Mouse (Mus musculus) retina, postnatal 7 days (tissue): ENCODE data around the gene Gm44973.
A peak's percentile ranks its signal among the peaks of the same experiment; 100 is the strongest.
"Not testable (repeated sequence)": the region's sequence is repeated elsewhere in the genome, so short reads cannot be mapped to it uniquely, and the experiment has no call there.

Source experiments
- DNase-seq: peaks from one replicate; pipeline ENCODE4 v3.0.0-alpha.2; 2012; ENCODE audit warnings: low read depth, low spot score

Gm44973 gene

DNA sequence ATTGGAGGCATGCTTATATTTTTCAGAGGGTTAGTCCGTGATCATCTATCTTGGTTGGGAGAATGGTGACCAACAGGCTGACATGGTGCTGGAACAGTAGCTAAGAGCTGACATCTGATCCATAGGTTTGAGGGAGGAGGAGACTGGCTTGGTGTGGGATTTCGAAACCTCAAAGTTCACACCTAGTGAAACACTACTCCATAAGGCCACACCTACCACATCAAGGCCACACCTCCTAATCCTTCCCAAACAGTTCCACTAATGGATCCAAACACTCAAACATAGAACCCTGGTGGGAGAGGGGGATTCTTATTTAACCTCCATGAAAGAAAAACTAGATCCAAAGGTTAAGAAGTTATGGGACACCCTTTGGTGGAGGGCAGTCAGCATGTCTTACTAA lies 1.6 kb downstream of the Gm44973 start:
- no peak for DNase-seq

DNA sequence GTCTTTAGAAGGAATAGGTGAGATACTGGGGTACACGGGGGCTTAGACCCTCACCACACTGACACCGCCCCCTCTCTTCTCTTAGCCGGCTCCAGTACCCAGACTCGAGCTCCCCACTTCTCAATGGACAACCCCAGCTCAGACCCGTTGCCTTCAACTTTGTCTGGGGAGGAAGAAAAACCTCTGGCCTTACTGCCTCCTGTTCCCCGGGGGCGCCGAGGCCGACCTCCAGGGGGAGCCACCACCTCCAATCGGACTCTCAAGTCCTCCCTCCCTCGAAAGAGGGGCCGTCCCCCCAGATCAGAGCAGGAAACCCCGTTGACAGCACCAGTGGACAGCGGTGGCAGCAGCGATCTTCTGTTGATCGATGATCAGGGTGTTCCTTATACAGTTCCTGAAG lies 2.1 kb downstream of the Gm44973 start:
- DNase-seq = no peak

DNA sequence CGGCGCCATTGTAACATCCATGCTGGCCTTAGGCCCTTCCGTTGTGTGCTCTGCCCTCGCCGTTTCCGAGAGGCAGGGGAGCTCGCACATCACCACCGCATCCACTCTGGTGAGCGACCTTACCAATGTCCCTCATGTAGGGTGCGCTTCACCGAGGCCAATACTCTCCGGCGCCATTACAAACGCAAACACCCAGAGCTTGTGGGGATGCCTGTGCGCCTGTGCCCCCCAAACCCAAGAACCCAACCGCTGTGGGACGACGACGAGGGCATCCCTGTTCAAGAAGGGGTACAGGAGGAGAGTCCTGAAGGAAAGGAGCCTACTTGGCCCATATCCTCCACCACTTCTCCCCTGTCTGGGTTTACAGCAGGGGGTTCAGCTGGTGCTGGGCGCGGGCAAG lies 2.6 kb downstream of the Gm44973 start:
- DNase-seq = no peak

DNA sequence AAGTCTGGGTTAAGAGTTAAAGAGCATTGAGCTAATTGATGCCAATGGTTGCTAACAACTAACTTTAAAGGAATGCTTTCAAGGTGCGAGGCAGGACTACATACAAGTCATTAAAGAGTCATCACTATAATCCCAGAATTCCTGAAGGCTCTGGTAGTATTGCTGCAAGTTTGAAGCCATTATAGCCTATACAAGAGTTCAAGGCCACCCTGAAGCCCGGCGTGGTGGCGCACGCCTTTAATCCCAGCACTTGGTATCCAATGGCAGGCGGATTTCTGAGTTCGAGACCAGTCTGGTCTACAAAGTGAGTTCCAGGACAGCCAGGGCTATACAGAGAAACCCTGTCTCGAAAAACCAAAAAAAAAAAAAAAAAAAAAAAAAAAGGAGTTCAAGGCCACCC lies 4.3 kb downstream of the Gm44973 start:
- DNase-seq = not testable (repeated sequence)

DNA sequence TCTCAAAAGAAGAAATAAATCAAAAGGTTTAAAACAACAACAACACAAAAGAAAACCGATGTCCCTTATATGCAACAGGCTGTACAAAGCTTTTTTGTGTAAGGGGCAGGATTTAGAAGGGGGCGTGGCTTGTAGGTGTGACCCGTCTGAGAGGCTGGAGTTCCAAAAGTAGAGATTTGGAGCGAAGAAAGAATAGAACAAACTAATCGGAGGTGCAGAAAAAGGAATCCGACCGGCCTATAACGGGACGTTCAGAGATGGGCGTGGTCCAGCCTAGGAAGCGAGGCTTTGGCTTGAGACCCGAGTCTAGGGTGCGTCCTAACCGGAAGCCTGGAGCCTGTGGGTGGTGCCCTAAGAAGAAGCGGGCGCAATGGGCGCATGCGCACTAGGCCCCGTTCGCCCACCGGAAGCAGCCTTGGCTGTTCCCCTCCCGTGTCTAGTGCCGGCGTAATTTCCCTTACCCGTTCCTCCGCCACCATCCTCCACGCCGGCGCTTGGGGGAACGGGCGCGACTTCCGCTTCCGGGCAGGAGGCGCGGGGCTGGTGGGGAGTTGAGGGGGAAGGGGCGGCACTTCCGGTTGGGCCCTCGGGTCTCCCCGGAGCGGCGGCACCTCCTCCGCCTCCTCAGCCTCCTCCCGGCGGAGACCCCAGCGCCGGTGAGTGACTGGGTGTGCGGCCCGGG lies 4.8 kb downstream of the Gm44973 start, which contains the start of the genes Zfp865 and Ccdc106:
Zfp865 (plus strand) TSS at position 377 of the 682 bp plus-strand sequence.
Ccdc106 (plus strand) TSS at position 554 of the 682 bp plus-strand sequence.
- DNase-seq = peak; percentile 98

DNA sequence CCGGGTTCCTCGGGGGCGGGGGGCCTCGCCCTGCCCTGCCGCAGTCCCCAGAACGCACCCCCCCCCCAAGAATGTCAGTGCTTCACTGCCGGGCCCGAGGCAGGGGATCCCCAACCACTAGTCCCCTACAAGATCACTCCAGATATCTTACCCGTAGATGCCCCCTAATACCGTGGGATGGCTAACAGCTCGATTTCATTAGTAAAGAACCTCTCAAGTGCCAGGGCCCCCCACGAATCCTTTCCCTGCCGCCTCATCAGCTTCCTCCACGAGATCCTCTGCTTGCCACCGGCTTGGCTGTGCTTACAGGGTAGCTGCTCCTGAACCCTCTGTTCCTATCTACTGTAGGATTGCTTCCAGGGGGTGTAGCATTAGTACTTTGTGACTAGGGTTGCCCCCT lies 5.4 kb downstream of the Gm44973 start:
- no peak for DNase-seq

DNA sequence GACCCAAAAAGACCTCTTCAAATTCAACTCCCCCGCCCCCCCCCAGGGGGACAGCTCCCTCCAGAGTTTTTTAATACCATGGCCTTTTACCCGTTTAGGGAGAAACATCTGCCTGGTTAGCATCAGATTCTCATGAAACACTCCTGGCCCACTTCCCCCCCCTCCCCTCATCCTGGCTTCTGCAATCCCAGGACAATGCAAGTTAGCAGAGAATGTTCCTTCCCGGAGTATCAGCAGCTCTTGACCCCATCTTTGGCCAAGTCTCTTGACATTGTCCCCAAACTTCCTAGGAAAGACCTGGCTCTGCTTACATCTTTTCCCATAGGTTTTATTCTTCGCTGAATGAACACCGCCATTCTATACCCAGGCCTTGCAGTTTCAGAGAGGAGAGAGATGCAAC lies 5.9 kb downstream of the Gm44973 start:
- no peak for DNase-seq

DNA sequence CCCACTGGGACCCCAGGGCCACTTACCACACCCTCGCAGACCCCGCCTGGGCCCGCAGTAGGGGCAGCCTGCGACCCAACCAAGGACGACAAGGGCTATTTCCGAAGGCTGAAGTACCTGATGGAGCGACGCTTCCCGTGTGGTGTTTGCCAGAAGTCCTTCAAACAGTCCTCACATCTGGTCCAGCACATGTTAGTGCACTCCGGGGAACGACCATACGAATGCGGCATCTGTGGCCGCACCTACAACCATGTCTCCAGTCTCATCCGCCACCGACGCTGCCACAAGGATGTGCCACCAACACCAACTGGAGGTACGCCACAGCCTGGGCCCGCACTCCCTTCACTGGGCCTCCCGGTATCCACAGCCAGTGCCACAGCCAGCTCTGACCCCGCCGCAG lies 14.2 kb downstream of the Gm44973 start:
- DNase-seq = no peak

DNA sequence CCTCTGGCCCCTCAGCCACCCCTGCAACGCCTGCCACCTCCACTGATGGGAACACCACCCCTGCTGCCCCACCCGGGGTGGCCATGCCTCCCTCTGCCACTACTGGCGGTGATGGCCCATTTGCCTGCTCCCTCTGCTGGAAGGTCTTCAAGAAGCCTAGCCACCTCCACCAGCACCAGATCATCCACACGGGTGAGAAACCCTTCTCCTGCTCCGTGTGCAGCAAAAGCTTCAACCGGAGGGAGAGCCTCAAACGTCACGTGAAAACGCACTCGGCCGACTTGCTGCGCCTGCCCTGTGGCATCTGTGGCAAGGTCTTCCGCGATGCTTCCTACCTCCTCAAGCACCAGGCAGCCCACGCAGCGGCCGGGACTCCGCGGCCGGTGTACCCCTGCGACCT lies 14.7 kb downstream of the Gm44973 start:
- DNase-seq = no peak

DNA sequence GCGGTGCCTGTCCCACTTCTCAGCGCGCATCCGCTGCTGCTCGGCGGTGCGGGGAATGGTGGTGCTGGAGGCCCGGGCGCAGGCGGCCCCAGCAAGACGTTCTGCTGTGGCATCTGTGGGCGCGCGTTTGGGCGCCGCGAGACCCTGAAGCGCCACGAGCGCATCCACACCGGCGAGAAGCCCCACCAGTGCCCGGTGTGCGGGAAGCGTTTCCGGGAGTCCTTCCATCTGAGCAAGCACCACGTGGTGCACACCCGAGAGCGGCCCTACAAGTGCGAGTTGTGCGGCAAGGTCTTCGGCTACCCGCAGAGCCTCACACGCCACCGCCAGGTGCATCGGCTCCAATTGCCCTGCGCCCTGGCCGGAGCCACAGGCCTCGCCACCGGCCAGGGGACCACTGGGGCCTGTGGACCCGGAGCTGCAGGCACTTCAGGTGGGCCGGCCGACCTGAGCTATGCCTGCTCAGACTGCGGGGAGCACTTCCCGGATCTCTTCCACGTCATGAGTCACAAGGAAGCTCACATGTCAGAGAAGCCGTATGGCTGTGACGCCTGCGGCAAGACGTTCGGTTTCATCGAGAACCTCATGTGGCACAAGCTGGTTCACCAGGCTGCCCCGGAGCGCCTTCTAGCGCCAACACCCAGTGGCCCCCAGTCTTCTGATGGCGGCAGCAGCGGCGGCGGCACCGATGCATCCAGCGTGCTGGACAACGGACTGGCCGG lies 15.4 kb downstream of the Gm44973 start:
- DNase-seq = no peak

DNA sequence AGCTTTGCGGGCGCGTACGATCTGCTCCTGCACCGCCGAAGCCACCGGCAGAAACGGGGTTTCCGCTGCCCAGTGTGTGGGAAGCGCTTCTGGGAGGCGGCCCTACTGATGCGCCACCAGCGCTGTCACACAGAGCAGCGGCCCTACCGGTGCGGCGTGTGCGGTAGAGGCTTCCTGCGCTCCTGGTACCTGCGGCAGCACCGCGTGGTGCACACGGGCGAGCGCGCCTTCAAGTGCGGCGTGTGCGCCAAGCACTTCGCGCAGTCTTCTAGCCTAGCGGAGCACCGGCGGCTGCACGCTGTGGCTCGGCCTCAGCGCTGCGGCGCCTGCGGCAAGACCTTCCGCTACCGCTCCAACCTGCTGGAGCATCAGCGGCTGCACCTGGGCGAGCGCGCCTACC lies 16.2 kb downstream of the Gm44973 start:
- DNase-seq = no peak

DNA sequence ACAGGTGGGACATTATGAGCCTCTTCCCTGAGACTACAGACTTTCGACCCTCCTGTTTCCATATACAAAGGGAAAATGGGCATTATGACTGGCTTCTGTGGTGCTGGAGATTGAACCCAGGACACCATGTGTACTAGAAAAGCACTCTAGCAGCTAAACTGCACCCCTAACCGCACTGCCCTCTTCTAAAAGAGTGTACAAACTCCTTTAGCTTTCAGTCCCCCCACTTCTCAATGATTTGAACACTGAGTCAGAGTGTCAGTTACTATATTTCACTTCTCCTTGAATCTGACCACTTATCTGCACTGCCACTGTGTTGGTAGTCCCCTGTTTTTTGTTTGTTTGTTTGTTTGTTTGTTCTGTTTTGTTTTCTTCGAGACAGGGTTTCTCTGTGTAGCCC lies 18.5 kb downstream of the Gm44973 start, which contains the start of gene 4632433K11Rik:
4632433K11Rik (plus strand) TSS at position 301 of the 400 bp plus-strand sequence.
- no peak for DNase-seq

DNA sequence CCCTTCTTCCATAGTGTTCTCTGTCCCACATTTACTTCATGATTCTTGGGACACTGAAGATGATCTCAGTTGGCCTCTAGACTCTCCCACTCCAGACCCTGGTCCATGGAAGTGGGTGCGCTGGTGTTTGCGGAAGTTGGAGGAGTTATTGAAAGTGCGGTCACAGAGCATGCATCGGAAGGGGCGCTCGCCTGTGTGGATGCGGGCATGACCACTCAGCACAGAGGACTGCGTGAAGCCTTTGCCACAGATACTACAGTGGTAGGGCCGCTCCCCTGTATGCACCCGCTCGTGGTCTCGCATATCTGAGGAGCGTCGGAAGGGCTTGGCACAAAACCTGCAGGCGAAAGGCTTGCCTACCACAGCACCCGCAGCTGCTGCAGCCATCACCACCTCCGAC lies 20.3 kb downstream of the Gm44973 start:
- no peak for DNase-seq

DNA sequence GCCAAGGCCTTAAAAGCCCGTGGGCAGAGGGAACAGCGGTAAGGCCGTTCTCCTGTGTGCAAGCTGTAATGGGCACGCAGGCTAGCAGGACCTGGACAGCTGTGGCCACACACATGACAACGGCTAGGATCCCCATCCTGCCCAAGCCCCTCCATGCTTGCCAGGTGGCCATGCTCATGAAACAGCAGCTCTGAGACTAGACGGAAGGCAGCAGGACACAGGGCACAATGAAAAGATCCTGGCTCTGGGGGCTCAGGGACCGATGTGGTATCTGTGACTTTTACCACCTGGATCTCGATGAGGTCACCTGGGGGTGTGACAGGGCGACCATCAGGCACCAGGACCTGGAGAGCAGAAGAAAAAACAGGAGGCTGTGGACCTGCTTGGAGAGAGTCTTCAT lies 20.8 kb downstream of the Gm44973 start:
- no peak for DNase-seq

DNA sequence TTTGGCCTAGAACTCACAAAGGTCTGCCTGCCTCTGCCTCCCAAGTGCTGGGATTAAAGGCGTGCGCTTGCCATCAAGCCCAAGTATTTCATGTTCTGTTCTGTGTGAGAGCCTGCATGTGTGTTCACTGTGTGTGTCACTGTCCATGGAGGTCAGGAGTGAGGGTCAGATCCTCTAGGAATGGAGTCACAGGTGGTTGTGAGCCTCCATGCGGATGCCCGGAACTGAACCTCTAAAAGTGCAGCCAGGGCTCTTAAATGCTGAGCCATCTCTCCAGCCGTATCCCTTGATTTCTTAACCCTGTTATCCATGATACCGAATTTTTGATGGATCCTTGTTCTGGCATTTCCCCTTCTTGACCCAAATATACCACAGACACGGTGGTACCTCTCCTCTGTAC lies 21.7 kb downstream of the Gm44973 start:
- DNase-seq = no peak

DNA sequence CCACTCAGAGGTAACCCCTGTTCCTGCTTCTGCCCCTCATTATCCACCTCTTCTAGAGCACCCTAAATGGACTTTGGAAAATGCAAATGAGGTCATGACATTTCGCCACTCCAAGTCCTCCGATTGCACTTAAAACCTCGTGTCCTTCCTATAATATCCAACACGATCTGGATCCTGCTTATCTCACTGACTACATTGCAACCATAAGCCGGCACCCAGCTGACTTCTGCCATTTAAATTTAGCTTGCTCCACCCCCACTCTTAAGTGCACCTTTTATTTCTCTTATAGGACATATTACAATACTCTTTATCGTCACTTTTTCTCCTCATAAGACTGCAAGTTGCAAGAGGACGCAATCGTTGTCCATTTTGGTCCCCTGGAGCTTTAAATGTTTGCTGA lies 22.2 kb downstream of the Gm44973 start:
- DNase-seq = no peak

DNA sequence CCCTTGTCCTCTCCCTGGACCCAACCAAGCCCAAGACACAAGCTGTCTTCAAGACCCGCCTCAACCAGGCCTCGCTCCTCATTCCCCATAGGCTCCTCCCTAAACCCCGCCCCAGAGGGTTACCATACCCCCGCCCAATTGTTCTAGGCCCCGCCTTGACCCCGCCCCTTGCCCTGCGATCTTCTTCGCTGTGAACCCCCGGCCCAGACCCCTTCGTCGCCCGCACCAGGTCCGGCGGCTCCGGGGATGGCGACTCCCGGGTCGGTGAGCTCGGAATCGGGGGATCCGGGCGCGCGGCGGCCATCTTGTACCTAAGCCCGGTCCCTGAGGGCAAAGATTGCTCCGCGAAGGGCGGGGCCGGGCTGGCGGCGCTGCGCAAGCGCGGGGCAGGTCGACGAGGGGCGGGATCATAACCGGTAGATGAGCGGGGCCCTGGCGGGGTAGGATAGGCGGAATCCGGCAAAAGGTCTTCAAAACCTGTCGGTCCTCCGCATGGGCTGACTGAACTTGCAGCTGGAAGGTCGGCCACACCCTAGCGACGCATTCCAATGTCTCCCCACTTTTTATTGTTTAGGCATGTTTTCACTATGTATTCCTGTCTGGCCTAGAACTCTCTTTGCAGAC lies 22.9 kb downstream of the Gm44973 start, which contains the start of gene Zfp784:
Zfp784 (minus strand) TSS at position 338 of the 624 bp plus-strand sequence.
- peak; percentile 84 for DNase-seq

DNA sequence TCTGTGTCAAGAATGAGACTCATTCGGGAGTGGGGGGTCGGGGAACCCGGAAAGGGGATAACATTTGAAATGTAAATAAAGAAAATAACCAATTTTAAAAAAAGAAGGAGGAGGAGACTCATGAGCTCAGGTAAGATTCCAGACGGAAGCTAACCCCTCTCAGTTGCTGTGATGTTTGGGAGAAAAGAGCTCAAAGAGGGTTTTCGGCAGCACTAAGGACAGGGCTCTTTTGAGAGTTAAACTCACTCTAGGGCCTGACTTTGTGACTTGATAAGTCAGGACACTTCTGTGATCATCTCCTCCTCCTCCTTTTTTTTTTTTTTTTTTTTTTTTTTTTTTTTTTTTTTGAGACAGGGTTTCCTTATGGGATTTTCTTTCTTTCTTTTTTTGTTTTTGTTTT lies 23.6 kb downstream of the Gm44973 start:
- no peak for DNase-seq

DNA sequence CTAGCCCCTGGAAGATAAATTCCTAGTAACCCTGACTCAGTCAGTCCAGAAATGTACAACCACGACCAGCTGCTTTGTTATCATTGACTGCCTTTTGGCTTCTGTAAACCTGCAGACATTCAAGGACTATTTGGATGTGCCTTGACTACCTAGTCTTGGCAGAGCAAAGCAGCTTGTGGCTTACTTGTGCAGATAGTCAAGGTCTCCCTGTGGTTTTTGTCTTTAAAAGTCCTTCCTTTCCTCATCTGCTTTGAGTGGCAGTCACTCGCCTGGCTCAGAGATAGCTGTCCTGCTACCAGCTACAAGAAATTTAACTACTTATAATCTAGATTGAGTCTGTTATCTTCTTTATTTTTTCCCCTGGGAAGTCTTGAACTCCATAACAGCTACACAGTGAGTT lies 29.7 kb downstream of the Gm44973 start:
- DNase-seq = no peak

DNA sequence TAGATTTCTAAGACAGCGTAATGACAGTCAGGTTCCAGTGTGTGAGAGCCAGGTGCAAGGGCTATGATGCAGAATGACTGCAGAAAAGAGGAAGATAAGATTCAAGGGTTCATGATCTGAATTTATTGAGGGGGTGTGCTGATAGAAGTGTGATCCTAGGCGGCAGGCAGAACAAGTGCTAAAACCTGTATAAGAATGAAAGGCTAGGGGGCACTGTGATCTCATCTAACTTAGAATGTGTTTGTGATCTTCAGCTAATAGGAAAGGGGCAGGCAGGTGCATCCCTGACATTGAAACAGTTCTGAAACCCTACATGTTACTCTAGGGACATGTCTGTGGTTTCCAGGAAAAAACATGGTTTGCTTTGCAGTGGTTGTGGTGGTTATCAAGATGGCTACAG lies 30.8 kb downstream of the Gm44973 start:
- DNase-seq = no peak

DNA sequence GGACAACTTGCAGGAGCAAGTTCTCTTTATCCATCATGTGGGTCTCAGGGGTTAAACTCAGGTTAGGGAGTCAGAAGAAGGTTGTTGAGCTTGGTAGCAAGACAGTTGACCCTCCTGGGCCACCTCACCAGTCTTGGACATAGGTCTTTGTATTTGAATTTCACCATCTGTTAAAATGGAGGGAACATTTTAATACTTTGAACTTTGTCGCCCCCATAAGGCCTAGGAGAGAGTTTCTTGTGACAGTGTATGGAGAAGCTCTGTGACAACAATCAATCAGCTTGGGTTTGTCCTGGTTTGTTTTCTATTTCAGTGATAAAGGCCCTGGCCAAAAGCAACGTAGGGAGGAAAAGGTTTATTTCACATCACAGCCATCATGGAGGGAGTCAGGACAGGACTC lies 32.0 kb downstream of the Gm44973 start:
- DNase-seq = peak; percentile 56
